24 mouse cellular contexts compared by ENCODE assay signal in genomic region chr3:145391986-145392659, GRCm38 (mm10).
DNase-seq lines count a peak whose midpoint lies in the region; ATAC-seq and TF ChIP-seq lines count a peak whose summit lies in the region.
"Had no signal": no experiment of that assay in that cellular context is flagged by ENCODE, and none has a peak within 500 bp of the region (broad histone marks: within the 10 kb centered on the region; RNA-seq: fewer than 3 reads in every experiment).

No protein-coding gene starts in this region.

- intact Hi-C loops in left cerebral cortex, postnatal 4 days (cut with DNase I), result no loop called here

- no peak for TF ChIP-seq CTCF in kidney, postnatal 0 days (IDR thresholded peaks at IDR 0.05; ENCODE audit: low read depth)

- no peaks in the 10 kb centered on the region for H3K27me3 ChIP-seq in kidney, postnatal 0 days (ENCODE audit: insufficient read depth, low read length)
- H3K27me3 ChIP-seq in embryonic facial prominence, embryonic 12.5 days, result no peaks in the 10 kb centered on the region
- H3K27me3 ChIP-seq in limb, embryonic 11.5 days (ENCODE audit: control insufficient read depth, insufficient read depth, low read length), result no peaks in the 10 kb centered on the region
- H3K27me3 ChIP-seq: heart, embryonic 15.5 days; liver, embryonic 13.5 days; megakaryocyte, embryonic 14.5 days had no signal

- peak; percentile 32 for DNase-seq in kidney, postnatal 0 days (ENCODE audit: low spot score)
- no peak for DNase-seq in kidney, adult 8-10 months
- DNase-seq in CD4-positive, CD25-positive, alpha-beta regulatory T cell, adult 2 months (ENCODE audit: low read depth, low spot score), result peak; percentile 2
- peak; percentile 40 for DNase-seq in limb, embryonic 11.5 days (ENCODE audit: low spot score)
- DNase-seq in heart, adult 8-10 months (ENCODE audit: low spot score), result no peak
- DNase-seq in heart, postnatal 4 days, result no peak
- no peak for DNase-seq in left cerebral cortex, postnatal 4 days
- DNase-seq: adrenal gland, adult 8-10 months; cerebellum, adult 11-12 months; cerebellum, postnatal 36 days; gastrocnemius, adult 2 months; heart, adult 11 months; kidney, postnatal 10 days; liver, embryonic 13.5 days; lung, postnatal 10 days; right cerebral cortex, adult 18-20 months; thymus, postnatal 36 days had no signal

- no peak for ATAC-seq in kidney, postnatal 0 days (replicated peaks; ENCODE audit: low FRiP score, low read depth)
- no peak for ATAC-seq in embryonic facial prominence, embryonic 12.5 days (ENCODE audit: insufficient number of reproducible peaks, insufficient read depth, low FRiP score, low TSS enrichment)
- ATAC-seq in limb, embryonic 11.5 days (ENCODE audit: insufficient number of reproducible peaks, low FRiP score, low TSS enrichment, low read depth), result 0 out of 2 replicates have a peak, but pooled peaks have one; percentile 21
- ATAC-seq: forebrain, embryonic 14.5 days had no signal

- no peak overlapping the region for H3K4me3 ChIP-seq in kidney, postnatal 0 days (replicated peaks; ENCODE audit: low read depth, low read length)
- no peak overlapping the region for H3K4me3 ChIP-seq in embryonic facial prominence, embryonic 12.5 days
- no peak overlapping the region for H3K4me3 ChIP-seq in limb, embryonic 11.5 days (ENCODE audit: low read depth, low read length)
- H3K4me3 ChIP-seq: gastrocnemius, adult 2 months; heart, embryonic 15.5 days; hindbrain, embryonic 10.5 days; layer of hippocampus, adult 2 months; left cerebral cortex, adult 2 months; liver, embryonic 13.5 days; megakaryocyte, embryonic 14.5 days had no signal

- 45% methylated on average over 19 of the region's 19 CpGs for WGBS in kidney, postnatal 0 days
- 55% methylated on average over 19 of the region's 19 CpGs for WGBS in embryonic facial prominence, embryonic 12.5 days
- WGBS in limb, embryonic 11.5 days, result 54% methylated on average over 19 of the region's 19 CpGs

- no peak overlapping the region for H3K9ac ChIP-seq in kidney, postnatal 0 days (ENCODE audit: low read depth, low read length)
- no peak overlapping the region for H3K9ac ChIP-seq in embryonic facial prominence, embryonic 12.5 days
- H3K9ac ChIP-seq in limb, embryonic 11.5 days (ENCODE audit: low read length), result no peak overlapping the region
- H3K9ac ChIP-seq: heart, embryonic 15.5 days; liver, embryonic 13.5 days had no signal

- H3K4me2 ChIP-seq in kidney, postnatal 0 days (ENCODE audit: low read length), result no peak overlapping the region
- 0 out of 2 replicates have a peak overlapping the region, but pooled peaks have one; percentile 0 for H3K4me2 ChIP-seq in embryonic facial prominence, embryonic 12.5 days (replicated peaks)
- H3K4me2 ChIP-seq in limb, embryonic 11.5 days (ENCODE audit: low read depth, severe bottlenecking), result no peak overlapping the region
- H3K4me2 ChIP-seq: heart, embryonic 15.5 days; liver, embryonic 13.5 days had no signal

- no peaks in the 10 kb centered on the region for H3K9me3 ChIP-seq in kidney, postnatal 0 days (replicated peaks; ENCODE audit: low read length)
- H3K9me3 ChIP-seq in embryonic facial prominence, embryonic 12.5 days, result no peaks in the 10 kb centered on the region
- H3K9me3 ChIP-seq in limb, embryonic 11.5 days (ENCODE audit: control insufficient read depth, low read length), result no peaks in the 10 kb centered on the region
- H3K9me3 ChIP-seq: heart, embryonic 15.5 days; hindbrain, embryonic 10.5 days; liver, embryonic 13.5 days had no signal

- H3K36me3 ChIP-seq in kidney, postnatal 0 days (ENCODE audit: insufficient read depth, low read length), result no peaks in the 10 kb centered on the region
- H3K36me3 ChIP-seq in embryonic facial prominence, embryonic 12.5 days, result no peaks in the 10 kb centered on the region
- H3K36me3 ChIP-seq in limb, embryonic 11.5 days (ENCODE audit: control insufficient read depth, insufficient read depth, low read length), result no peaks in the 10 kb centered on the region
- H3K36me3 ChIP-seq: heart, embryonic 15.5 days; hindbrain, embryonic 10.5 days; liver, embryonic 13.5 days had no signal

- H3K4me1 ChIP-seq in kidney, postnatal 0 days (replicated peaks; ENCODE audit: insufficient read depth, low read length), result 0 out of 2 replicates have a peak, but pooled peaks cover 4% of the 10 kb centered on the region
- 0 out of 2 replicates have a peak, but pooled peaks cover 3% of the 10 kb centered on the region for H3K4me1 ChIP-seq in embryonic facial prominence, embryonic 12.5 days
- peaks cover 2% of the 10 kb centered on the region; the same call in 1 of the 2 replicates for H3K4me1 ChIP-seq in limb, embryonic 11.5 days (ENCODE audit: control insufficient read depth, insufficient read depth, low read length)
- H3K4me1 ChIP-seq: heart, embryonic 15.5 days; hindbrain, embryonic 10.5 days; liver, embryonic 13.5 days; megakaryocyte, embryonic 14.5 days had no signal

- no peak overlapping the region for H3K27ac ChIP-seq in kidney, postnatal 0 days
- peak overlapping the region; percentile 30; the same call in 1 of the 2 replicates for H3K27ac ChIP-seq in embryonic facial prominence, embryonic 12.5 days
- H3K27ac ChIP-seq in limb, embryonic 11.5 days (replicated peaks; ENCODE audit: low read depth, low read length), result no peak overlapping the region
- H3K27ac ChIP-seq: gastrocnemius, adult 2 months; heart, embryonic 15.5 days; hindbrain, embryonic 10.5 days; layer of hippocampus, adult 2 months; left cerebral cortex, adult 2 months; liver, embryonic 13.5 days had no signal

Comparison
In these comparisons a context has a peak if more than half of its experiments do, and no peak if none do; other contexts are left out.
1. DNase-seq: peak in kidney, postnatal 0 days (single experiment), CD4-positive, CD25-positive, alpha-beta regulatory T cell, adult 2 months (single experiment) and limb, embryonic 11.5 days (single experiment); none in kidney, adult 8-10 months (0 of 2), heart, adult 8-10 months (single experiment), heart, postnatal 4 days (single experiment) and left cerebral cortex, postnatal 4 days (single experiment).